Mouse (Mus musculus) G1E (cell line): ENCODE measurements around the gene Naa35.

Experiments used
- CTCF ChIP-seq: IDR thresholded peaks from 2 replicates; pipeline ENCODE4 v1.5.1; 2012; ENCODE audit warnings: low read depth, low read length, inconsistent platforms, mixed read lengths
- GATA1 ChIP-seq: IDR thresholded peaks from 2 replicates; pipeline ENCODE4 v1.6.1; 2012; ENCODE audit warnings: borderline replicate concordance, low read length, inconsistent platforms, mixed read lengths
- POLR2AphosphoS5 ChIP-seq: IDR thresholded peaks from 2 replicates; pipeline ENCODE4 v1.6.1; 2012; ENCODE audit warnings: low read depth, low read length, inconsistent platforms; ENCODE audit not compliant: insufficient replicate concordance
- TAL1 ChIP-seq: conservative IDR thresholded peaks from 2 replicates; pipeline ENCODE4 v1.6.1; 2012; ENCODE audit warnings: low read depth, low read length, inconsistent platforms, mixed read lengths

DNA sequence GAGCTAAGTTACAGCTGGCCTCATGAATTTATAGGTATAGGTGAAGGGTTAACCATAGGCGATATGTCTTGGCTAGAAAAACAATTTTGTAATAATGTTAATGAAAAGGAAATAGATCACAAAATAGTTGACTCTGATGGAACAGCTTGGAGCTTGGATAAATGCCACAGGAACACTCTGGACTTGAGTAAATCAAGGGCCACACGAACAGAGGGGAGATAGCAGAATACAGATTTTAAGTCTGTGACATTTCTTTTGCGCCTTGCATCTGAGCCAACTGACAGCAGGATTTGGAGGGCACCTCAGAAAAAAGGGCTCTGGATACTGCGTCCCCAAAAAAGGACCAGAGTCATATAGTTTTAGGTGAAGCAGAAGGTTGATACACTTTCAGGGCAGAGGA, 20.6 kb upstream of the Naa35 start:
- TF ChIP-seq GATA1 = no peak
- no peak for TF ChIP-seq CTCF
- TF ChIP-seq TAL1 = no peak
- no peak for TF ChIP-seq POLR2AphosphoS5
